Mouse (Mus musculus): ENCODE measurements around the gene G430095P16Rik. TPM values are rescaled to one million over a fixed set of nuclear protein-coding genes. Genes with fewer than 3 reads are reported as not detected.

G430095P16Rik gene
- polyA plus RNA-seq, 1 experiment from 2014 or later, result 1.5 TPM

GRCm38 (mm10) chr8:84732996-84733395 lies 10.2 kb downstream of the G430095P16Rik start:
- Histone ChIP-seq H3K36me3 (ENCODE audit: control insufficient read depth, insufficient read depth, low read length) (peaks cover 12% of the 10 kb centered on the region; the same call in 1 of the 2 replicates), H3K27ac (ENCODE audit: low read depth, low read length) (peak overlapping the region; percentile 92; the same call in 1 of the 2 replicates), H3K4me3 (ENCODE audit: low read depth, low read length) (no peak overlapping the region), H3K4me2 (ENCODE audit: low read length) (no peak overlapping the region), H3K27me3 (replicated peaks; ENCODE audit: control insufficient read depth, insufficient read depth, low read length) (no peaks in the 10 kb centered on the region), H3K4me1 (ENCODE audit: control insufficient read depth, insufficient read depth, low read length) (peaks cover 74% of the 10 kb centered on the region), H3K9ac (ENCODE audit: low read length) (peak overlapping the region; percentile 26; the same call in 1 of the 2 replicates), H3K9me3 (replicated peaks; ENCODE audit: control insufficient read depth, low read length) (no peaks in the 10 kb centered on the region)
- ATAC-seq (no peak), DNase-seq (ENCODE audit: low spot score) (no peak)
- WGBS, result 51% methylated on average over 6 of the region's 6 CpGs

- DNase-seq (ENCODE audit: low spot score) (no peak), ATAC-seq (no peak)
- peaks cover 75% of the 10 kb centered on the region for H3K4me1 ChIP-seq (ENCODE audit: control insufficient read depth, insufficient read depth, low read length)
- no peaks in the 10 kb centered on the region for H3K9me3 ChIP-seq (replicated peaks; ENCODE audit: control insufficient read depth, low read length)
- H3K27me3 ChIP-seq (replicated peaks; ENCODE audit: control insufficient read depth, insufficient read depth, low read length), result no peaks in the 10 kb centered on the region
- no peak overlapping the region for H3K4me3 ChIP-seq (ENCODE audit: low read depth, low read length)
- H3K27ac ChIP-seq (ENCODE audit: low read depth, low read length), result peak overlapping the region; percentile 92
- no peak overlapping the region for H3K4me2 ChIP-seq (ENCODE audit: low read length)
- WGBS, result 83% methylated on average over 6 of the region's 6 CpGs
- H3K9ac ChIP-seq (ENCODE audit: low read length), result no peak overlapping the region
- peaks cover 10% of the 10 kb centered on the region; the same call in 1 of the 2 replicates for H3K36me3 ChIP-seq (ENCODE audit: control insufficient read depth, insufficient read depth, low read length)
Measured at GRCm38 (mm10) chr8:84733959-84734358, 11.2 kb downstream of the G430095P16Rik start.

GRCm38 (mm10) chr8:84734680-84735079 lies 11.9 kb downstream of the G430095P16Rik start:
- no peaks in the 10 kb centered on the region for H3K27me3 ChIP-seq (replicated peaks; ENCODE audit: control insufficient read depth, insufficient read depth, low read length)
- H3K4me2 ChIP-seq (ENCODE audit: low read length), result no peak overlapping the region
- no peak overlapping the region for H3K27ac ChIP-seq (ENCODE audit: low read depth, low read length)
- peaks cover 7% of the 10 kb centered on the region; the same call in 1 of the 2 replicates for H3K36me3 ChIP-seq (ENCODE audit: control insufficient read depth, insufficient read depth, low read length)
- no peak for DNase-seq (ENCODE audit: low spot score)
- no peak for ATAC-seq
- H3K9ac ChIP-seq (ENCODE audit: low read length), result no peak overlapping the region
- no peak overlapping the region for H3K4me3 ChIP-seq (ENCODE audit: low read depth, low read length)
- H3K4me1 ChIP-seq (ENCODE audit: control insufficient read depth, insufficient read depth, low read length), result peaks cover 75% of the 10 kb centered on the region
- 83% methylated on average over 2 of the region's 2 CpGs for WGBS
- H3K9me3 ChIP-seq (replicated peaks; ENCODE audit: control insufficient read depth, low read length), result no peaks in the 10 kb centered on the region

GRCm38 (mm10) chr8:84735597-84735996 lies 12.8 kb downstream of the G430095P16Rik start:
- no peak for DNase-seq (ENCODE audit: low spot score)
- ATAC-seq, result no peak
- Histone ChIP-seq H3K27ac (ENCODE audit: low read depth, low read length) (peak overlapping the region; percentile 6; the same call in 1 of the 2 replicates), H3K9ac (ENCODE audit: low read length) (peak overlapping the region; percentile 35), H3K4me1 (ENCODE audit: control insufficient read depth, insufficient read depth, low read length) (peaks cover 76% of the 10 kb centered on the region), H3K27me3 (replicated peaks; ENCODE audit: control insufficient read depth, insufficient read depth, low read length) (no peaks in the 10 kb centered on the region), H3K9me3 (replicated peaks; ENCODE audit: control insufficient read depth, low read length) (no peaks in the 10 kb centered on the region), H3K4me2 (ENCODE audit: low read length) (no peak overlapping the region), H3K4me3 (ENCODE audit: low read depth, low read length) (no peak overlapping the region), H3K36me3 (ENCODE audit: control insufficient read depth, insufficient read depth, low read length) (peaks cover 7% of the 10 kb centered on the region; the same call in 1 of the 2 replicates)
- 41% methylated on average over 2 of the region's 2 CpGs for WGBS

DNA sequence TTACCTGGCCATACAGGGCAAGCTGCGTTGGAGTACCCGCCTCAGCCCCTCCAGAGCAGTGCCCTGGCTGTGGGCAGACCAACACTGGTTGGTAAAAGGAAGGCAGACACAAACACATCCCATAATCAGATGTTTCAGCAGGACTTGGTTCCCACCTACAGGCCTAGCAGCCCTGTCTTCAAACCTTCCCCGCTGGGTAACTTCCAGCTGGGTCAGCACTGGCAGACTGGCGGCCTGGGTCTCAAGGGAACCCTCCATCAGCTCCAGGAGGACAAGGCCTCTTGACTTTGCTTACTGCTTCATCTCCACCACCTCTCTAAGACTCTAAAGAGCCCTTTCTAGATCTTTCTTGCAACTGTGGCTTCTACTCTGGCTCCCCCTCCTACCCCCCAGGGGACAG lies 13.7 kb downstream of the G430095P16Rik start:
- Histone ChIP-seq H3K27me3 (replicated peaks; ENCODE audit: control insufficient read depth, insufficient read depth, low read length) (no peaks in the 10 kb centered on the region), H3K4me1 (ENCODE audit: control insufficient read depth, insufficient read depth, low read length) (peaks cover 69% of the 10 kb centered on the region), H3K9me3 (replicated peaks; ENCODE audit: control insufficient read depth, low read length) (no peaks in the 10 kb centered on the region), H3K9ac (ENCODE audit: low read length) (peak overlapping the region; percentile 35; the same call in 1 of the 2 replicates), H3K36me3 (ENCODE audit: control insufficient read depth, insufficient read depth, low read length) (peaks cover 7% of the 10 kb centered on the region; the same call in 1 of the 2 replicates), H3K4me3 (ENCODE audit: low read depth, low read length) (no peak overlapping the region), H3K4me2 (ENCODE audit: low read length) (no peak overlapping the region), H3K27ac (ENCODE audit: low read depth, low read length) (no peak overlapping the region)
- DNase-seq (ENCODE audit: low spot score), result no peak
- 84% methylated on average over 4 of the region's 4 CpGs for WGBS
- ATAC-seq, result no peak

GRCm38 (mm10) chr8:84737608-84738007 lies 14.8 kb downstream of the G430095P16Rik start:
- no peaks in the 10 kb centered on the region for H3K9me3 ChIP-seq (replicated peaks; ENCODE audit: control insufficient read depth, low read length)
- H3K27me3 ChIP-seq (replicated peaks; ENCODE audit: control insufficient read depth, insufficient read depth, low read length), result no peaks in the 10 kb centered on the region
- peaks cover 69% of the 10 kb centered on the region for H3K4me1 ChIP-seq (ENCODE audit: control insufficient read depth, insufficient read depth, low read length)
- ATAC-seq (peak; percentile 30; the same call in 1 of the 2 replicates), DNase-seq (ENCODE audit: low spot score) (peak; percentile 84)
- WGBS, result 1% methylated on average over 16 of the region's 16 CpGs
- H3K27ac ChIP-seq (ENCODE audit: low read depth, low read length), result peak overlapping the region; percentile 58; the same call in 1 of the 2 replicates
- no peak overlapping the region for H3K4me3 ChIP-seq (ENCODE audit: low read depth, low read length)
- H3K9ac ChIP-seq (ENCODE audit: low read length), result peak overlapping the region; percentile 55; the same call in 1 of the 2 replicates
- H3K4me2 ChIP-seq (ENCODE audit: low read length), result peak overlapping the region; percentile 29; the same call in 1 of the 2 replicates
- H3K36me3 ChIP-seq (ENCODE audit: control insufficient read depth, insufficient read depth, low read length), result peaks cover 7% of the 10 kb centered on the region; the same call in 1 of the 2 replicates

- peak overlapping the region; percentile 55; the same call in 1 of the 2 replicates for H3K9ac ChIP-seq (ENCODE audit: low read length)
- H3K36me3 ChIP-seq (ENCODE audit: control insufficient read depth, insufficient read depth, low read length), result peaks cover 7% of the 10 kb centered on the region; the same call in 1 of the 2 replicates
- H3K4me2 ChIP-seq (ENCODE audit: low read length), result peak overlapping the region; percentile 29
- H3K27ac ChIP-seq (ENCODE audit: low read depth, low read length), result peak overlapping the region; percentile 58; the same call in 1 of the 2 replicates
- no peaks in the 10 kb centered on the region for H3K27me3 ChIP-seq (replicated peaks; ENCODE audit: control insufficient read depth, insufficient read depth, low read length)
- WGBS, result 10% methylated on average over 10 of the region's 10 CpGs
- ATAC-seq, result no peak
- H3K4me1 ChIP-seq (ENCODE audit: control insufficient read depth, insufficient read depth, low read length), result peaks cover 69% of the 10 kb centered on the region
- DNase-seq (ENCODE audit: low spot score), result no peak
- H3K9me3 ChIP-seq (replicated peaks; ENCODE audit: control insufficient read depth, low read length), result no peaks in the 10 kb centered on the region
- no peak overlapping the region for H3K4me3 ChIP-seq (ENCODE audit: low read depth, low read length)
Measured at GRCm38 (mm10) chr8:84738266-84738665, 15.5 kb downstream of the G430095P16Rik start.

GRCm38 (mm10) chr8:84738715-84739400 lies 16.1 kb downstream of the G430095P16Rik start:
- 0 out of 2 replicates have a peak overlapping the region, but pooled peaks have one; percentile 29 for H3K4me2 ChIP-seq (ENCODE audit: low read length)
- H3K4me3 ChIP-seq (ENCODE audit: low read depth, low read length), result no peak overlapping the region
- peak overlapping the region; percentile 55; the same call in 1 of the 2 replicates for H3K9ac ChIP-seq (ENCODE audit: low read length)
- peak overlapping the region; percentile 58 for H3K27ac ChIP-seq (ENCODE audit: low read depth, low read length)
- H3K36me3 ChIP-seq (ENCODE audit: control insufficient read depth, insufficient read depth, low read length), result peaks cover 7% of the 10 kb centered on the region; the same call in 1 of the 2 replicates
- H3K9me3 ChIP-seq (replicated peaks; ENCODE audit: control insufficient read depth, low read length), result no peaks in the 10 kb centered on the region
- no peak for ATAC-seq
- DNase-seq (ENCODE audit: low spot score), result no peak
- peaks cover 69% of the 10 kb centered on the region for H3K4me1 ChIP-seq (ENCODE audit: control insufficient read depth, insufficient read depth, low read length)
- 41% methylated on average over 10 of the region's 10 CpGs for WGBS
- no peaks in the 10 kb centered on the region for H3K27me3 ChIP-seq (replicated peaks; ENCODE audit: control insufficient read depth, insufficient read depth, low read length)

GRCm38 (mm10) chr8:84739401-84739742 lies 16.6 kb downstream of the G430095P16Rik start:
- peak overlapping the region; percentile 55; the same call in 1 of the 2 replicates for H3K9ac ChIP-seq (ENCODE audit: low read length)
- no peak for ATAC-seq
- peaks cover 7% of the 10 kb centered on the region; the same call in 1 of the 2 replicates for H3K36me3 ChIP-seq (ENCODE audit: control insufficient read depth, insufficient read depth, low read length)
- no peaks in the 10 kb centered on the region for H3K9me3 ChIP-seq (replicated peaks; ENCODE audit: control insufficient read depth, low read length)
- DNase-seq (ENCODE audit: low spot score), result no peak
- H3K27ac ChIP-seq (ENCODE audit: low read depth, low read length), result peak overlapping the region; percentile 58
- no peaks in the 10 kb centered on the region for H3K27me3 ChIP-seq (replicated peaks; ENCODE audit: control insufficient read depth, insufficient read depth, low read length)
- H3K4me2 ChIP-seq (ENCODE audit: low read length), result no peak overlapping the region
- peaks cover 69% of the 10 kb centered on the region for H3K4me1 ChIP-seq (ENCODE audit: control insufficient read depth, insufficient read depth, low read length)
- 0% methylated on average over 1 of the region's 1 CpGs for WGBS
- no peak overlapping the region for H3K4me3 ChIP-seq (ENCODE audit: low read depth, low read length)

Measured in forebrain, embryonic 14.5 days (tissue).